Mouse (Mus musculus) liver, embryonic 12.5 days (tissue): ENCODE measurements around the gene Brf1. TPM values are rescaled to one million over a fixed set of nuclear protein-coding genes. Genes with fewer than 3 reads are reported as not detected.

ENCODE experiments used
- ATAC-seq: fragments of 200-750 bp; cut with Nextera tagmentation; 2 replicates; pipeline ENCODE4 v1.8.0; 2017; ENCODE audit warnings: moderate number of reproducible peaks, mild to moderate bottlenecking, moderate library complexity
- H3K27ac ChIP-seq: fragments of 300-500 bp; sonication (generic); 2 replicates; pipeline ENCODE4 v1.5.1; 2016; ENCODE audit warnings: mild to moderate bottlenecking
- H3K27me3 ChIP-seq: fragments of 300-500 bp; sonication (generic); replicated peaks from 2 replicates; pipeline ENCODE4 v1.6.1; 2016; ENCODE audit warnings: mild to moderate bottlenecking, moderate library complexity
- H3K36me3 ChIP-seq: fragments of 300-500 bp; sonication (generic); 2 replicates; pipeline ENCODE4 v1.6.1; 2016; ENCODE audit warnings: mild to moderate bottlenecking, moderate library complexity
- H3K4me1 ChIP-seq: fragments of 300-500 bp; sonication (generic); 2 replicates; pipeline ENCODE4 v1.6.1; 2016
- H3K4me2 ChIP-seq: fragments of 300-500 bp; sonication (generic); 2 replicates; pipeline ENCODE4 v1.6.1; 2016; ENCODE audit warnings: mild to moderate bottlenecking, moderate library complexity
- H3K4me3 ChIP-seq: fragments of 300-500 bp; sonication (generic); 2 replicates; pipeline ENCODE4 v1.5.1; 2016; ENCODE audit warnings: mild to moderate bottlenecking, moderate library complexity
- H3K9ac ChIP-seq: fragments of 300-500 bp; sonication (generic); 2 replicates; pipeline ENCODE4 v1.6.1; 2016; ENCODE audit warnings: mild to moderate bottlenecking, moderate library complexity
- H3K9me3 ChIP-seq: fragments of 300-500 bp; sonication (generic); replicated peaks from 2 replicates; pipeline ENCODE4 v1.6.1; 2016; ENCODE audit warnings: mild to moderate bottlenecking, moderate library complexity
- WGBS: fragments of 180-500 bp; shearing (Covaris S2); methylation state at CpG from one replicate; pipeline ENCODE4 v1.1.7; 2016; ENCODE audit not compliant: insufficient replicate concordance; 5-methylcytosine and 5-hydroxymethylcytosine counted together
- polyA plus RNA-seq: library from polyadenylated mRNA; unstranded; fragments of >200 nt; fragmentation: Nextera tagmentation; extraction: Ambion mirVana; gene quantifications from 2 replicates; pipeline ENCODE4 v1.2.1, GENCODE M21; 2016

The Brf1 gene
- polyA plus RNA-seq, 1 experiment from 2014 or later: 47.1 TPM

DNA sequence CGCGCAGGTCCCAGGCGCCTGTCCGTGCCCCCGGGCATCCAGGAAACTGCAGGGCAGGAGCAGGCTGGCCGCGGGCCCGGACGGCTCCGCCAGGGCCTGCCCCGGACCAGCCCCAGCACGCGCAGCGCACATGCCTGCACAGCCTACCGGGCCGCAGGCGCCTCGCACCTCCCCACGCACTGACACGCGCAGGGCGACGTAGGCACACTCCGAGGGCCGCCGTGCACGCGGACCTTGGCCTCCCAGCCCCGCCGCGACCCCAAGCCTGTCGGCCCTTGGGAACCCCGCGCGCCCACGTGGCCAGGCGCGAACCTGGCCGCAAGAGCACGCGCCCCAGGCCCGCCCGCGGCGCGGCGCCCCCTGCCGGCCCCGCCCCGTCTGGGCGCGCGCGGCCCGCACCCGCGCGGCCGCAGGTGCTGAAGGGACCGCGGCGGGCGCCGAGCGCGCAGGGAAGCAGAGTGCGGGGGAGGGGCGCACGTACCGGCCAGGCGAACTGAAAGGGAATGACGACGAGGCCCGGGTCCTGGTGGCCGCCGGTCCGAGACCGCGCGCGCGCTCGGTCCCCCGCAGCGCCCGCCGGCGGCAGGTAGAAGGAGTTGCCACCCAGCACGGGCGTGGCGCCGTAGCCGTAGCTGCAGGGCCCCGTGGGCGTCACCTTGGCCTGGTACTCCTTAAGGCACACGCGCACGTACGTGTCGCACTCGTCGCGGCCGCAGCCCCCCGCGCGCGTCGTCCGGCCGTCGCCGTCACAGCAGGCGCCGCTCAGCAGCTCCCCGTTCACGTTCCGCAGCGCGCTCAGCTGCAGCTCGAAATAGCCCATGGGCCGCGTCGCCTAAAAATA, 71.9 kb downstream of the Brf1 start:
- H3K36me3 ChIP-seq: no peaks in the 10 kb centered on the region
- ATAC-seq: no peak
- 4% methylated on average over 106 of the region's 124 CpGs for WGBS
- H3K4me1 ChIP-seq: peaks cover 23% of the 10 kb centered on the region
- H3K9ac ChIP-seq: 0 out of 2 replicates have a peak overlapping the region, but pooled peaks have one; percentile 22
- H3K27me3 ChIP-seq: peaks cover 97% of the 10 kb centered on the region
- H3K4me2 ChIP-seq: peak overlapping the region; percentile 72
- no peaks in the 10 kb centered on the region for H3K9me3 ChIP-seq
- no peak overlapping the region for H3K27ac ChIP-seq
- peak overlapping the region; percentile 53 for H3K4me3 ChIP-seq

DNA sequence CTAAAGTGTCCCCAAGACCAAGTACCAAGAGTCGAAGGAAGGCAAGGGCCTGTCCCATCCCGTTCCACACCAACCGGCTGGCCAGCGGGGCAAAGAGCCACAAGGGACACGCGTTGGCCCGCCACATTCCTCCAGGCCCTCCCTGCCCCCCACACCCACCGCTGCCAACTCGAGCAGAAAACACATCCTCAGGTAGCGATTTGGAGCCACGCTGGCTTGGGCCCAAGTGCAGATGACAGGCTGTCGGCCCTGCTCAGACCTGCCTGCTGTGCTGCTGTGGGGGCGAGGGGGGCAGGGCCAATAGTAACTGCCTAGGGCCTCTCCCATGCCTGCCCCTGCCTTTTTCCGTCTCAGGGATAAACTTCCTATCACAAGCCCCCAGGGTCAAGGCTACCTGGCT, 73.2 kb downstream of the Brf1 start:
- Histone ChIP-seq H3K9ac (no peak overlapping the region), H3K4me2 (no peak overlapping the region), H3K4me3 (no peak overlapping the region), H3K27ac (no peak overlapping the region), H3K9me3 (no peaks in the 10 kb centered on the region), H3K4me1 (peaks cover 18% of the 10 kb centered on the region), H3K27me3 (peaks cover 90% of the 10 kb centered on the region), H3K36me3 (no peaks in the 10 kb centered on the region)
- no peak for ATAC-seq
- 72% methylated on average over 14 of the region's 14 CpGs for WGBS

GRCm38 (mm10) chr12:112925950-112926349, 74.6 kb downstream of the Brf1 start:
- peaks cover 77% of the 10 kb centered on the region for H3K27me3 ChIP-seq
- H3K4me2 ChIP-seq: no peak overlapping the region
- no peaks in the 10 kb centered on the region for H3K36me3 ChIP-seq
- no peak overlapping the region for H3K9ac ChIP-seq
- H3K27ac ChIP-seq: no peak overlapping the region
- H3K9me3 ChIP-seq: no peaks in the 10 kb centered on the region
- no peak for ATAC-seq
- no peak overlapping the region for H3K4me3 ChIP-seq
- WGBS: 74% methylated on average over 6 of the region's 6 CpGs
- peaks cover 17% of the 10 kb centered on the region for H3K4me1 ChIP-seq

DNA sequence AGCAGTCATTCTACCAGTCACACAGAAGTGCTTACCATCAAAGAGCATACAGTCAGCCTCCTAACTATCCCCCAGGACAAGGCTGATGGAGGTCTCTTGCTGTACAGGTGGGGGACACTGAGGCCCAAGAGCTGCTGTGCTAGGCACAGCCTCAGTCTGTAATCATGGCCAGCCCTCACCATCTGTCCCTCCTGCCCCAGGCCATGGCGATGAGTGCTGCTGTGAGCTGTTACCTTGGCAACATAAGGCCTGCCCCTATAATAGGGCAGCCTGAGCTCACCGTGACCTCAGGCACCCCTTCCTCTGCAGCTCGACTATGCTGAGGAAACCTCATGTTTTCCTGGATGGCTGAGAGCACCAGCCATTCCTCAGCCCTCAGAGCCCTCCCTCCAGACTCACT, 78.0 kb downstream of the Brf1 start:
- Histone ChIP-seq H3K4me1 (no peaks in the 10 kb centered on the region), H3K9me3 (no peaks in the 10 kb centered on the region), H3K27me3 (peaks cover 73% of the 10 kb centered on the region), H3K36me3 (no peaks in the 10 kb centered on the region), H3K4me3 (no peak overlapping the region), H3K27ac (no peak overlapping the region), H3K9ac (no peak overlapping the region), H3K4me2 (no peak overlapping the region)
- WGBS: 35% methylated on average over 3 of the region's 3 CpGs
- ATAC-seq: no peak

- Histone ChIP-seq H3K9ac (no peak overlapping the region), H3K27me3 (peaks cover 62% of the 10 kb centered on the region), H3K4me1 (no peaks in the 10 kb centered on the region), H3K27ac (no peak overlapping the region), H3K36me3 (no peaks in the 10 kb centered on the region), H3K9me3 (no peaks in the 10 kb centered on the region), H3K4me2 (no peak overlapping the region), H3K4me3 (no peak overlapping the region)
- ATAC-seq: no peak
- WGBS: 74% methylated on average over 12 of the region's 12 CpGs
Observed at GRCm38 (mm10) chr12:112921518-112921917, 79.0 kb downstream of the Brf1 start.

GRCm38 (mm10) chr12:112917906-112918305, 82.6 kb downstream of the Brf1 start:
- Histone ChIP-seq H3K4me3 (no peak overlapping the region), H3K27ac (no peak overlapping the region), H3K4me1 (no peaks in the 10 kb centered on the region), H3K36me3 (no peaks in the 10 kb centered on the region), H3K4me2 (no peak overlapping the region; the same call in 1 of the 2 replicates), H3K27me3 (peaks cover 30% of the 10 kb centered on the region), H3K9me3 (no peaks in the 10 kb centered on the region), H3K9ac (no peak overlapping the region)
- ATAC-seq: no peak
- 14% methylated on average over 8 of the region's 8 CpGs for WGBS

DNA sequence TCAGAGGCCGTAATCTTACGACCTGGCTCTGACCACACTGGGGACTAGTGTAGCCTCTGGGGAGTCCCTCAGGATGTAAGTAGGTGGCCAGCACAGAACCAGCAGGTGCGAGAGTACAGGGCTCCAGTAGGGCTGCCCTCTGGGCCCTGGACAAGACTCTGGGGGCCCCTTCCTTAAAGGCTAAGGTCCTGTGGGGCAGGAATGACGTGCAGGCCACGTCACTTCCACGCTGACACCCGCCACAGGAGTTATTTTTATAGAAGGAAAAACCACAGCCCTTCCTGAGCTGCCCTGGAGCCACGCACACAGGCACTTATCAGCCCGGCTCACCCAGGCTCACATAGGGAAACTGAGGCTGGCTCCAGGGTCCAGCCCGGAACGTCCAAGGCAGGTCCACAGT, 83.0 kb downstream of the Brf1 start:
- Histone ChIP-seq H3K9ac (no peak overlapping the region), H3K4me1 (no peaks in the 10 kb centered on the region), H3K4me3 (no peak overlapping the region), H3K27me3 (peaks cover 30% of the 10 kb centered on the region), H3K27ac (no peak overlapping the region), H3K9me3 (no peaks in the 10 kb centered on the region), H3K36me3 (no peaks in the 10 kb centered on the region), H3K4me2 (no peak overlapping the region)
- no peak for ATAC-seq
- WGBS: 26% methylated on average over 11 of the region's 11 CpGs

DNA sequence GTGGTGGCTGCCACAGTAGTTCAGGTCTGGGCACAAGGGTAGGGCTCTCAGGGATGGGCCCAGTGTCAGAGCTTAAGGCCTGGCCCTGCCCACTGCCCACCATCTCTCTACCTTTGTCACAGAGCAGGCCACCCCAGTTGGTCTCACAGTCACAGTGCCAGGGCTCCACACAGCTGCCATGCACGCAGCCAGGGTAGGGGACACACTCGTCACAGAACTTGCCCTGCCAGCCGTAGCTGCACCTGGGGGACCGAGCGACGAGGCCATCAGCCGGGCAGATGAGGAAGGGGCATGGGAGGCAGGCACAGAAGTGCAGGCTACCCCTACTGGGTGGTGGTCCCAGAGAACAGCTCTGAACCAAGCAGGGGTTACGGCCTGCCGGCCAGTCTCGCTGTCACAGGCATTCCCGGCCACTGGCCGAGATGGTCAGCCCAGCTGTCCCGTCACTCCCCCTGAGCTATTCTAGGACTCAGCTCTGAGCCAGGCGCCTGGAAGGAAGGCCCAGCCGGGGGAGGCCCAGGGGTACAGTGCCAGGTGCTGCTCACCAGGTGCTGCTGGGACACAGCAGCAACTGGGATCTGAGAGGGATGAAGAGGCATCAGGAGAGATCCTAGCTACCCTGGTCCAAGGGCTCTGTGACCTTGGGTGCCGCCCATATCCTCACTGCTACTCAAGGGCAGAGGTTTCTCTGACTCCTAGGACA, 83.7 kb downstream of the Brf1 start:
- no peak for ATAC-seq

DNA sequence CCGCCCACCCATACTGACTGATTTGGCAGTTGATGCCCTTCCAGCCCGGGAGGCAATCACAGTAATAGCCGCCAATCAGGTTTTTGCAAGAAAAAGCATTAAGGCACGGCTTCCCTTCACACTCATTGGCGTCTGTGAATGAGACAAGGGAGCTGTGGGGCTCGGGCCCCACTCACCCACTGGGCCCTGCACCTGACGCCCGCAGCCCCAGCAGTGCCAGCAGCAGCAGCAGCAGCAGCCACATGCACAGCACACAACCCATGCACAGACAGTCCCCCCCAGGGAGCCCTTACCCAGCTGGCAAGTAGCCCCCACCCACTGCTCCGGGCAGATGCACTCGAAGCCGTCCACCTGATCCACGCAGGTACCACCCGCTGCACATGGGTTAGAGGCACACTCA, 84.9 kb downstream of the Brf1 start:
- 75% methylated on average over 13 of the region's 13 CpGs for WGBS
- Histone ChIP-seq H3K27me3 (peaks cover 26% of the 10 kb centered on the region), H3K9ac (no peak overlapping the region), H3K4me3 (no peak overlapping the region), H3K4me1 (no peaks in the 10 kb centered on the region), H3K4me2 (no peak overlapping the region), H3K36me3 (no peaks in the 10 kb centered on the region), H3K27ac (no peak overlapping the region), H3K9me3 (no peaks in the 10 kb centered on the region)
- ATAC-seq: no peak

More for the DNA sequence above, 83.7 kb downstream of the Brf1 start:
- peaks cover 30% of the 10 kb centered on the region for H3K27me3 ChIP-seq
- H3K4me2 ChIP-seq: no peak overlapping the region
- 76% methylated on average over 16 of the region's 16 CpGs for WGBS
- H3K9me3 ChIP-seq: no peaks in the 10 kb centered on the region
- no peak overlapping the region for H3K9ac ChIP-seq
- H3K27ac ChIP-seq: no peak overlapping the region
- H3K36me3 ChIP-seq: no peaks in the 10 kb centered on the region
- no peaks in the 10 kb centered on the region for H3K4me1 ChIP-seq
- no peak overlapping the region for H3K4me3 ChIP-seq

DNA sequence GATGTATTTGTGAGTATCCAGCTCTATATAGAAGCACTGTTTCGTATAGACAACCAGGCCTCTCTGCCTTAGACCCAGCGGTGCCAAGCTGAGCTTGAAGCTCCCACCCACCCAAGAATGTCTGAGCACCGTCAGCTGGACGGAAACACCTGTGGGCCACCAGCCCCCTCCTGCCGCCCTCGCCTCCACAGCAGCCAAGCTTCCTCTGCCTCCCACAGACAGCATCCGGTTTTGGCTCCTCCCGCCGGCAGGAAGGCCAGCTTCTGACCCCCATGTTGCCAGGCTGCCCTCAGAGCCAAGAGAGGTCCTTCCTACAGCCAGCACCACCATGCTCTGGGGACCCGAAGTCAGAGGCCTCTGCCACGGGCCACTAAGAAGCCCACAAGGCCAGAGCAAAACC, 86.0 kb downstream of the Brf1 start:
- Histone ChIP-seq H3K27me3 (peaks cover 19% of the 10 kb centered on the region; the same call in 1 of the 2 replicates), H3K4me2 (no peak overlapping the region), H3K36me3 (no peaks in the 10 kb centered on the region), H3K9me3 (no peaks in the 10 kb centered on the region), H3K9ac (no peak overlapping the region), H3K4me1 (peaks cover 4% of the 10 kb centered on the region; the same call in 1 of the 2 replicates), H3K4me3 (no peak overlapping the region), H3K27ac (no peak overlapping the region)
- WGBS: 58% methylated on average over 11 of the region's 11 CpGs
- ATAC-seq: no peak

GRCm38 (mm10) chr12:112912951-112913745, 87.4 kb downstream of the Brf1 start:
- Histone ChIP-seq H3K9ac (no peak overlapping the region), H3K4me3 (no peak overlapping the region), H3K27me3 (peaks cover 7% of the 10 kb centered on the region; the same call in 1 of the 2 replicates), H3K9me3 (no peaks in the 10 kb centered on the region), H3K27ac (no peak overlapping the region), H3K4me2 (no peak overlapping the region), H3K4me1 (peaks cover 4% of the 10 kb centered on the region; the same call in 1 of the 2 replicates), H3K36me3 (no peaks in the 10 kb centered on the region)
- WGBS: 82% methylated on average over 28 of the region's 28 CpGs
- ATAC-seq: no peak
